Mouse (Mus musculus) thymus, adult 2 months (tissue): ENCODE data around the gene Cat. TPM values are rescaled to one million over a fixed set of nuclear protein-coding genes. Genes with fewer than 3 reads are reported as not detected.

ENCODE experiments used
- DNase-seq: peaks from one replicate; pipeline ENCODE4 v3.0.0; 2021
- H3K27ac ChIP-seq: fragments of 200-500 bp; 2 replicates; pipeline ENCODE4 v1.5.1; 2012; ENCODE audit warnings: low read length, control low read depth; ENCODE audit not compliant: control insufficient read depth, insufficient read depth
- H3K27me3 ChIP-seq: fragments of 200-500 bp; 2 replicates; pipeline ENCODE4 v1.6.1; 2012; ENCODE audit warnings: mild to moderate bottlenecking, low read length, moderate library complexity, mixed read lengths; ENCODE audit not compliant: control insufficient read depth, insufficient read depth
- H3K36me3 ChIP-seq: fragments of 200-500 bp; 2 replicates; pipeline ENCODE4 v1.6.1; 2012; ENCODE audit warnings: mild to moderate bottlenecking, low read length, moderate library complexity; ENCODE audit not compliant: control insufficient read depth, insufficient read depth
- H3K4me1 ChIP-seq: fragments of 200-500 bp; replicated peaks from 2 replicates; pipeline ENCODE4 v1.6.1; 2012; ENCODE audit warnings: low read length; ENCODE audit not compliant: control insufficient read depth, insufficient read depth
- H3K4me3 ChIP-seq: fragments of 200-500 bp; 2 replicates; pipeline ENCODE4 v1.5.1; 2012; ENCODE audit warnings: mild to moderate bottlenecking, low read length, control low read depth, moderate library complexity; ENCODE audit not compliant: control insufficient read depth, insufficient read depth
- CTCF ChIP-seq: fragments of 200-500 bp; IDR thresholded peaks from 2 replicates; pipeline ENCODE4 v1.5.1; 2012; ENCODE audit warnings: mild to moderate bottlenecking, control low read depth, low read length, moderate library complexity, borderline replicate concordance; ENCODE audit not compliant: control insufficient read depth, poor library complexity, insufficient read depth; ENCODE audit errors: extremely low read depth
- POLR2A ChIP-seq: fragments of 200-500 bp; IDR thresholded peaks from 2 replicates; pipeline ENCODE4 v1.6.1; 2012; ENCODE audit warnings: mild to moderate bottlenecking, low read length, control low read depth, moderate library complexity; ENCODE audit not compliant: control insufficient read depth, poor library complexity, insufficient read depth; ENCODE audit errors: extremely low read depth
- WGBS: fragments of 180-500 bp; shearing (Covaris S2); methylation state at CpG from one replicate; pipeline ENCODE4 v1.1.7; 2018; 5-methylcytosine and 5-hydroxymethylcytosine counted together
- polyA plus RNA-seq: library from polyadenylated mRNA; depleted of rRNA; stranded (reverse); fragments of >200 nt; gene quantifications from 2 replicates; pipeline ENCODE4 v1.2.3, GENCODE M21; 2012

Cat gene
- polyA plus RNA-seq, 1 experiment = 67.9 TPM

- Histone ChIP-seq H3K27me3 (no peaks in the 10 kb centered on the region), H3K4me1 (peaks cover 7% of the 10 kb centered on the region), H3K4me3 (no peak overlapping the region), H3K36me3 (peaks cover 57% of the 10 kb centered on the region), H3K27ac (no peak overlapping the region)
- TF ChIP-seq POLR2A = no peak
- TF ChIP-seq CTCF = no peak
- no peak for DNase-seq
- WGBS = 80% methylated on average over 3 of the region's 3 CpGs
These were observed 18.7 kb downstream of the Cat start for GRCm38 (mm10) chr2:103466272-103466671.

GRCm38 (mm10) chr2:103465429-103465828 is 19.5 kb downstream of the Cat start:
- H3K4me3 ChIP-seq = no peak overlapping the region
- TF ChIP-seq CTCF (no peak), POLR2A (no peak)
- 95% methylated on average over 11 of the region's 11 CpGs for WGBS
- peaks cover 51% of the 10 kb centered on the region for H3K36me3 ChIP-seq
- H3K27ac ChIP-seq = no peak overlapping the region
- H3K27me3 ChIP-seq = no peaks in the 10 kb centered on the region
- H3K4me1 ChIP-seq = peaks cover 13% of the 10 kb centered on the region
- DNase-seq = no peak

- Histone ChIP-seq H3K4me1 (peaks cover 13% of the 10 kb centered on the region), H3K27ac (no peak overlapping the region), H3K36me3 (peaks cover 48% of the 10 kb centered on the region), H3K27me3 (no peaks in the 10 kb centered on the region), H3K4me3 (no peak overlapping the region)
- 99% methylated on average over 8 of the region's 8 CpGs for WGBS
- no peak for DNase-seq
- TF ChIP-seq CTCF = no peak
- no peak for TF ChIP-seq POLR2A
These were observed 20.4 kb downstream of the Cat start for GRCm38 (mm10) chr2:103464524-103464923.

GRCm38 (mm10) chr2:103462746-103463145 is 22.2 kb downstream of the Cat start:
- TF ChIP-seq POLR2A (no peak), CTCF (no peak)
- DNase-seq = no peak
- Histone ChIP-seq H3K4me1 (peaks cover 13% of the 10 kb centered on the region), H3K27ac (no peak overlapping the region), H3K36me3 (peaks cover 46% of the 10 kb centered on the region), H3K4me3 (no peak overlapping the region), H3K27me3 (no peaks in the 10 kb centered on the region)
- 95% methylated on average over 5 of the region's 5 CpGs for WGBS

- peaks cover 40% of the 10 kb centered on the region for H3K36me3 ChIP-seq
- WGBS = 13% methylated on average over 9 of the region's 9 CpGs
- H3K4me1 ChIP-seq = peaks cover 13% of the 10 kb centered on the region
- no peak overlapping the region for H3K27ac ChIP-seq
- H3K4me3 ChIP-seq = no peak overlapping the region
- DNase-seq = no peak
- no peak for TF ChIP-seq CTCF
- no peak for TF ChIP-seq POLR2A
- H3K27me3 ChIP-seq = no peaks in the 10 kb centered on the region
These were observed 23.2 kb downstream of the Cat start for GRCm38 (mm10) chr2:103461743-103462142.

GRCm38 (mm10) chr2:103461210-103461609 is 23.8 kb downstream of the Cat start:
- H3K27ac ChIP-seq = no peak overlapping the region
- WGBS = 71% methylated on average over 8 of the region's 8 CpGs
- H3K36me3 ChIP-seq = peaks cover 41% of the 10 kb centered on the region
- TF ChIP-seq CTCF = no peak
- no peak for TF ChIP-seq POLR2A
- peaks cover 13% of the 10 kb centered on the region for H3K4me1 ChIP-seq
- H3K4me3 ChIP-seq = no peak overlapping the region
- H3K27me3 ChIP-seq = no peaks in the 10 kb centered on the region
- DNase-seq = no peak

- no peak for TF ChIP-seq POLR2A
- no peak for TF ChIP-seq CTCF
- WGBS = 83% methylated on average over 10 of the region's 10 CpGs
These were observed 25.9 kb downstream of the Cat start for GRCm38 (mm10) chr2:103459069-103459468.

More at GRCm38 (mm10) chr2:103459069-103459468, 25.9 kb downstream of the Cat start:
- Histone ChIP-seq H3K4me1 (peaks cover 13% of the 10 kb centered on the region), H3K36me3 (peaks cover 50% of the 10 kb centered on the region), H3K4me3 (no peak overlapping the region), H3K27ac (no peak overlapping the region), H3K27me3 (no peaks in the 10 kb centered on the region)
- DNase-seq = no peak
